Mouse (Mus musculus) forebrain, embryonic 16.5 days (tissue): ENCODE measurements around the gene 4930426L09Rik. TPM values are rescaled to one million over a fixed set of nuclear protein-coding genes. Genes with fewer than 3 reads are reported as not detected.

ENCODE experiments used
- ATAC-seq: fragments of 200-750 bp; cut with Nextera tagmentation; 2 replicates; pipeline ENCODE4 v1.8.0; 2017; ENCODE audit warnings: mild to moderate bottlenecking, moderate library complexity
- H3K27ac ChIP-seq: fragments of 300-500 bp; sonication (generic); 2 replicates; pipeline ENCODE4 v1.5.1; 2014; ENCODE audit warnings: low read length, control low read depth
- H3K27me3 ChIP-seq: fragments of 300-500 bp; sonication (generic); replicated peaks from 2 replicates; pipeline ENCODE4 v1.6.1; 2014; ENCODE audit warnings: low read length; ENCODE audit not compliant: control insufficient read depth, insufficient read depth
- H3K36me3 ChIP-seq: fragments of 300-500 bp; sonication (generic); 2 replicates; pipeline ENCODE4 v1.6.1; 2014; ENCODE audit not compliant: control insufficient read depth, insufficient read depth
- H3K4me1 ChIP-seq: fragments of 300-500 bp; sonication (generic); replicated peaks from 2 replicates; pipeline ENCODE4 v1.6.1; 2014; ENCODE audit warnings: low read length; ENCODE audit not compliant: control insufficient read depth, insufficient read depth
- H3K4me2 ChIP-seq: fragments of 300-500 bp; sonication (generic); 2 replicates; pipeline ENCODE4 v1.6.1; 2014; ENCODE audit warnings: mild to moderate bottlenecking, low read length, control low read depth
- H3K4me3 ChIP-seq: fragments of 300-500 bp; sonication (generic); replicated peaks from 2 replicates; pipeline ENCODE4 v1.5.1; 2014; ENCODE audit warnings: mild to moderate bottlenecking, low read length, control low read depth
- H3K9ac ChIP-seq: fragments of 300-500 bp; sonication (generic); replicated peaks from 2 replicates; pipeline ENCODE4 v1.6.1; 2014; ENCODE audit warnings: low read depth, low read length, control low read depth
- H3K9me3 ChIP-seq: fragments of 300-500 bp; sonication (generic); 2 replicates; pipeline ENCODE4 v1.6.1; 2016; ENCODE audit warnings: low read length; ENCODE audit not compliant: control insufficient read depth
- WGBS: fragments of 180-500 bp; shearing (Covaris S2); extraction: QIAGEN DNeasy Blood & Tissue Kit; methylation state at CpG from one replicate; pipeline ENCODE4 v1.1.7; 2014; 5-methylcytosine and 5-hydroxymethylcytosine counted together
- polyA plus RNA-seq: library from polyadenylated mRNA; unstranded; fragments of >200 nt; fragmentation: Nextera tagmentation; extraction: Ambion mirVana; gene quantifications from 2 replicates; pipeline ENCODE4 v1.2.1, GENCODE M21; 2015

The 4930426L09Rik gene
- polyA plus RNA-seq, 1 experiment from 2014 or later: 0.57 TPM

DNA sequence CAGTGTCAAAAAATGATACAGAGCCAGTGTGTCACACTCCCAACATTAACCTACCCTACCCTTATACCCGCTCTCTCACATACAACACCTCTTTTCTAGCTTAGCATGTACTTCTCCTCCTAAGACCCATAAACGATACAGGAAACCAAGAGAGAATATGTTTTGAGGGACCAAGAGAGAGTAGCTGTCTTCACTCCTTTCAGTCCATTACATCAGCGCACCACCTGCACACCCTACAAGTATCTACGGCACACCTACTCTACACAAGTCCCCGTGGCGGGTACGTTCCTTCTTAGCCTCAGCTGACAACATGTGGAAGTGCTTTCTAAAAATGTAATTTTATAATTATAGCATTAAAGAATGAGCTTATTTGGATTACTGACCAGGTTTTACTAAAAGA, 40.7 kb upstream of the 4930426L09Rik start:
- no peak overlapping the region for H3K27ac ChIP-seq
- no peaks in the 10 kb centered on the region for H3K36me3 ChIP-seq
- no peaks in the 10 kb centered on the region for H3K9me3 ChIP-seq
- H3K4me1 ChIP-seq: no peaks in the 10 kb centered on the region
- no peak overlapping the region for H3K9ac ChIP-seq
- H3K27me3 ChIP-seq: no peaks in the 10 kb centered on the region
- no peak overlapping the region for H3K4me2 ChIP-seq
- no peak overlapping the region for H3K4me3 ChIP-seq
- no peak for ATAC-seq
- 95% methylated on average over 7 of the region's 7 CpGs for WGBS

- Histone ChIP-seq H3K9ac (no peak overlapping the region), H3K4me1 (no peaks in the 10 kb centered on the region), H3K27ac (no peak overlapping the region), H3K9me3 (no peaks in the 10 kb centered on the region), H3K4me3 (no peak overlapping the region), H3K27me3 (no peaks in the 10 kb centered on the region), H3K36me3 (no peaks in the 10 kb centered on the region), H3K4me2 (no peak overlapping the region)
- WGBS: 76% methylated on average over 9 of the region's 9 CpGs
- no peak for ATAC-seq
Observed at GRCm38 (mm10) chr2:18958044-18958443, 40.1 kb upstream of the 4930426L09Rik start.

DNA sequence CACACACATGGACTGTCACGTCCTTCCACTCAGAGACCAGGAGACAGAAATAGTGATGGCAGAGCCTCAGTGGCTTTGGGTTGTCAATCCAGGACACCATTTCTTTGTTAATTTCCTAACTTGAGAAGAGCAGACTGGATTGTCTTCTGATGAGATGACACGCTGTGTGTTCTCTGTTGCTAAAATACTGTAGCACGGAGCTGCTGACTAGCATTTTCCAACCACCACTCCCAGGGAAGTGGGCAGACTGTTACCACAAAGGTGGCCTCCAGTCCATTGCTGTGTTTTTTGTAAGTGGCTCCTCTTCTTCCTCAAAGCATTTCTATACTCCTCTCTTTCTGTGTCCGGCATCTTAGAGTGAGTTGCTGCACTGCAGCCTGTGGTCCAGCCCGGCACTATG, 39.6 kb upstream of the 4930426L09Rik start:
- H3K4me2 ChIP-seq: no peak overlapping the region
- 94% methylated on average over 5 of the region's 5 CpGs for WGBS
- no peak overlapping the region for H3K9ac ChIP-seq
- H3K27me3 ChIP-seq: no peaks in the 10 kb centered on the region
- H3K9me3 ChIP-seq: no peaks in the 10 kb centered on the region
- H3K27ac ChIP-seq: no peak overlapping the region
- no peak overlapping the region for H3K4me3 ChIP-seq
- H3K4me1 ChIP-seq: no peaks in the 10 kb centered on the region
- no peaks in the 10 kb centered on the region for H3K36me3 ChIP-seq
- ATAC-seq: no peak

- Histone ChIP-seq H3K27me3 (no peaks in the 10 kb centered on the region), H3K9me3 (no peaks in the 10 kb centered on the region), H3K9ac (no peak overlapping the region), H3K4me1 (no peaks in the 10 kb centered on the region), H3K4me2 (no peak overlapping the region), H3K4me3 (no peak overlapping the region), H3K36me3 (no peaks in the 10 kb centered on the region), H3K27ac (no peak overlapping the region)
- 94% methylated on average over 6 of the region's 6 CpGs for WGBS
- no peak for ATAC-seq
Observed at GRCm38 (mm10) chr2:18959008-18959407, 39.1 kb upstream of the 4930426L09Rik start.

DNA sequence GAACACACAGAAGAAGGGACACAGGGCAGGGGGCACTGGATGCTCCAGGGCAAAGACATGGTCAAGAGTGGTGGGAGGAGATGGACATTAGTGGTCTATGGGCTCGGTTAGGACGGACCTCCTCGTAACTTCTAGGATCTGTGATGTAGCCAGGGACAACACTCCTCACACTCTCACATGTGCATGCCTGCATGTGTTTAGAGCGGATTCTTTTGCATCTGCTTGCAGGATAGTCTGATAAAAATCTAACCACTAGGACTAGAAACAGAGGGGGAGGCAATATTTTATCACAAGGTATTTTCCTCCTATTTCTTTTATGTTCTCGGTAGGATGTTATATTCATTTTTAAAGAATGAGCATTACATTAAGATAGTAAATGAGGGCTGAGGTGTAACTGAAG, 38.6 kb upstream of the 4930426L09Rik start:
- WGBS: 98% methylated on average over 5 of the region's 5 CpGs
- no peaks in the 10 kb centered on the region for H3K4me1 ChIP-seq
- H3K9ac ChIP-seq: no peak overlapping the region
- H3K27ac ChIP-seq: no peak overlapping the region
- ATAC-seq: no peak
- H3K9me3 ChIP-seq: no peaks in the 10 kb centered on the region
- H3K4me3 ChIP-seq: no peak overlapping the region
- no peaks in the 10 kb centered on the region for H3K27me3 ChIP-seq
- H3K4me2 ChIP-seq: no peak overlapping the region
- no peaks in the 10 kb centered on the region for H3K36me3 ChIP-seq

DNA sequence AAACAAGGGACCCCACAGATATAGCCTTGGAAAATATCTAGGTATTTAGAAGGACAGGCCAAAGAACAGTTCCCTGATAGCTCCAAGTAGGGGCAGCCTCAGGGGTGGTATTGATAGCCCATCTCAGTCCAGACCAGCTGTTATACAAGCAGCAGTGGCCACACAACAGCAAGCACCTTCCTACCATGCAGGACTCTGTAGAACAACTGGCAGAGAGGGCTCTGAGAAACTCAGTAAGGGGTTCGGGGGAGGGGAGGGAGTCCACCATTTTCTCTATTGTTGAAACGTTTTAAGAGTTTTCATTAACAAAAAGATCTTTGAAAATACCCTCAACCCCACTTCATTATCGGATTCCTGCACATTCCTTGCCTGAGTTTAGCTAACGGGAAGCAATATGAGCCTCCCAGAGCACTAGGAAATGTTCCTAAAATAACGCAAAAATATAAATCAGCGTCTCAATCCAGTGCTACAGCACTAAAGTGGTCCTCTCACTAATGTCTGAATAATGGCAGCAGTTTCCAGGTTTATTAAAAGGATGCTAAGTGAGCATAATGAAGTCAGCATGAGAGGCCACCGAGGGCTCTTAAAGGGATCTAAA, 37.7 kb upstream of the 4930426L09Rik start:
- no peak overlapping the region for H3K27ac ChIP-seq
- no peak for ATAC-seq
- no peak overlapping the region for H3K4me3 ChIP-seq
- WGBS: 28% methylated on average over 7 of the region's 7 CpGs
- no peak overlapping the region for H3K4me2 ChIP-seq
- no peaks in the 10 kb centered on the region for H3K36me3 ChIP-seq
- H3K27me3 ChIP-seq: no peaks in the 10 kb centered on the region
- H3K4me1 ChIP-seq: no peaks in the 10 kb centered on the region
- no peak overlapping the region for H3K9ac ChIP-seq
- H3K9me3 ChIP-seq: no peaks in the 10 kb centered on the region

DNA sequence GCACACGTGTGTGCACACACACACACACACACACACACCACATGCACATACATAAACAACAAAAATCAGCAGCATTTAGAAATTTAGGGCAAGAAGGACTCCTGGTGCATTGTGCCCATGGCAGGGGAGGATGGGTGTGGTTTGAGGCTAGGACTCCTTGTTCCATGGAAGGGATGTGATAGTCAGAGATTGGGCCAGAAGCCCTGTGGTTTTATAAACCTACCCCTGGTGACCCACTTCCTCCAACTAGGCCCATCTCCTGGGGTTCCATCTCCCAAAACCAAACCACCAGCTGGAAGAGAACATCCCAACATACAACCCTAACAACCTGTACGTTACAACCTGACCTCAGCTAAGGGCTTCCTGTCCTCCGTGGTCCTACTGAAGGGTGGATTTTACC, 35.6 kb upstream of the 4930426L09Rik start:
- Histone ChIP-seq H3K27me3 (no peaks in the 10 kb centered on the region), H3K9ac (no peak overlapping the region), H3K4me1 (no peaks in the 10 kb centered on the region), H3K9me3 (no peaks in the 10 kb centered on the region), H3K27ac (no peak overlapping the region), H3K36me3 (no peaks in the 10 kb centered on the region), H3K4me2 (no peak overlapping the region), H3K4me3 (no peak overlapping the region)
- no peak for ATAC-seq
- 87% methylated on average over 3 of the region's 3 CpGs for WGBS

- no peak overlapping the region for H3K27ac ChIP-seq
- H3K4me1 ChIP-seq: no peaks in the 10 kb centered on the region
- WGBS: 78% methylated on average over 13 of the region's 13 CpGs
- H3K4me2 ChIP-seq: no peak overlapping the region
- ATAC-seq: no peak
- H3K9ac ChIP-seq: no peak overlapping the region
- no peaks in the 10 kb centered on the region for H3K9me3 ChIP-seq
- H3K36me3 ChIP-seq: no peaks in the 10 kb centered on the region
- H3K27me3 ChIP-seq: no peaks in the 10 kb centered on the region
- no peak overlapping the region for H3K4me3 ChIP-seq
Observed at GRCm38 (mm10) chr2:18963286-18964040, 34.7 kb upstream of the 4930426L09Rik start.

- no peak for ATAC-seq
- H3K4me2 ChIP-seq: no peak overlapping the region
- H3K9ac ChIP-seq: no peak overlapping the region
- H3K36me3 ChIP-seq: no peaks in the 10 kb centered on the region
- WGBS: 80% methylated on average over 3 of the region's 3 CpGs
- H3K27me3 ChIP-seq: no peaks in the 10 kb centered on the region
- H3K4me1 ChIP-seq: no peaks in the 10 kb centered on the region
- no peak overlapping the region for H3K4me3 ChIP-seq
- no peaks in the 10 kb centered on the region for H3K9me3 ChIP-seq
- no peak overlapping the region for H3K27ac ChIP-seq
Observed at GRCm38 (mm10) chr2:18965108-18965507, 33.0 kb upstream of the 4930426L09Rik start.
